Mouse (Mus musculus) neural tube, embryonic 14.5 days (tissue): ENCODE results near the gene Vasp. TPM values are rescaled to one million over a fixed set of nuclear protein-coding genes. Genes with fewer than 3 reads are reported as not detected.
"Not testable (repeated sequence)": the region's sequence is repeated elsewhere in the genome, so short reads cannot be mapped to it uniquely, and the experiment has no call there.

Experiments
- ATAC-seq: fragments of 200-750 bp; cut with Nextera tagmentation; 2 replicates; pipeline ENCODE4 v1.8.0; 2017; ENCODE audit warnings: low read depth, mild to moderate bottlenecking, moderate TSS enrichment, moderate library complexity
- H3K27ac ChIP-seq: fragments of 300-500 bp; sonication (generic); 2 replicates; pipeline ENCODE4 v1.5.1; 2014; ENCODE audit warnings: low read depth, mild to moderate bottlenecking, control low read depth, low read length, moderate library complexity, mixed read lengths
- H3K27me3 ChIP-seq: fragments of 300-500 bp; sonication (generic); 2 replicates; pipeline ENCODE4 v1.6.1; 2014; ENCODE audit warnings: low read length; ENCODE audit not compliant: control insufficient read depth, insufficient read depth
- H3K36me3 ChIP-seq: fragments of 300-500 bp; sonication (generic); 2 replicates; pipeline ENCODE4 v1.6.1; 2014; ENCODE audit warnings: low read length, mixed read lengths; ENCODE audit not compliant: control insufficient read depth, insufficient read depth
- H3K4me1 ChIP-seq: fragments of 300-500 bp; sonication (generic); 2 replicates; pipeline ENCODE4 v1.6.1; 2014; ENCODE audit warnings: low read length; ENCODE audit not compliant: control insufficient read depth, insufficient read depth
- H3K4me2 ChIP-seq: fragments of 300-500 bp; sonication (generic); 2 replicates; pipeline ENCODE4 v1.6.1; 2014; ENCODE audit warnings: mild to moderate bottlenecking, low read depth, low read length, control low read depth
- H3K4me3 ChIP-seq: fragments of 300-500 bp; sonication (generic); 2 replicates; pipeline ENCODE4 v1.5.1; 2014; ENCODE audit warnings: low read depth, low read length, control low read depth, mixed read lengths
- H3K9ac ChIP-seq: fragments of 300-500 bp; sonication (generic); replicated peaks from 2 replicates; pipeline ENCODE4 v1.6.1; 2014; ENCODE audit warnings: low read depth, mild to moderate bottlenecking, control low read depth, low read length, mixed read lengths
- H3K9me3 ChIP-seq: fragments of 300-500 bp; sonication (generic); 2 replicates; pipeline ENCODE4 v1.6.1; 2016; ENCODE audit warnings: low read length; ENCODE audit not compliant: control insufficient read depth
- WGBS: fragments of 180-500 bp; shearing (Covaris S2); extraction: QIAGEN DNeasy Blood & Tissue Kit; methylation state at CpG from one replicate; pipeline ENCODE4 v1.1.7; 2014; 5-methylcytosine and 5-hydroxymethylcytosine counted together
- polyA plus RNA-seq: library from polyadenylated mRNA; unstranded; fragments of >200 nt; fragmentation: Nextera tagmentation; extraction: Ambion mirVana; gene quantifications from 2 replicates; pipeline ENCODE4 v1.2.1, GENCODE M21; 2014

Gene Vasp
- polyA plus RNA-seq, 1 experiment from 2014 or later: 17.4 TPM

- not testable (repeated sequence) for H3K9me3 ChIP-seq, H3K4me1 ChIP-seq, H3K9ac ChIP-seq, H3K27ac ChIP-seq, H3K36me3 ChIP-seq
- peak overlapping the region; percentile 68 for H3K4me3 ChIP-seq
- 33% methylated on average over 6 of the region's 6 CpGs for WGBS
- ATAC-seq: peak; percentile 1; the same call in 1 of the 2 replicates
- H3K4me2 ChIP-seq: peak overlapping the region; percentile 62; the same call in 1 of the 2 replicates
- peaks cover 32% of the 10 kb centered on the region for H3K27me3 ChIP-seq
Observed at GRCm38 (mm10) chr7:19281680-19282304, 10.2 kb upstream of the Vasp start.

- WGBS: under 1% methylated on average over 45 of the region's 46 CpGs
- Histone ChIP-seq H3K27me3 (peaks cover 32% of the 10 kb centered on the region), H3K4me2 (peak within 1 kb of the TSS; percentile 35), H3K36me3 (no peaks in the 10 kb centered on the region), H3K9me3 (no peaks in the 10 kb centered on the region), H3K4me1 (peaks cover 9% of the 10 kb centered on the region; the same call in 1 of the 2 replicates), H3K27ac (no peak within 1 kb of the TSS), H3K9ac (no peak within 1 kb of the TSS), H3K4me3 (peak within 1 kb of the TSS; percentile 23)
- no peak for ATAC-seq
Observed at GRCm38 (mm10) chr7:19279581-19280114, 8.0 kb upstream of the Vasp start, which contains the start of gene Ppm1n. Ppm1n (minus strand) TSS chr7:19280064.

DNA sequence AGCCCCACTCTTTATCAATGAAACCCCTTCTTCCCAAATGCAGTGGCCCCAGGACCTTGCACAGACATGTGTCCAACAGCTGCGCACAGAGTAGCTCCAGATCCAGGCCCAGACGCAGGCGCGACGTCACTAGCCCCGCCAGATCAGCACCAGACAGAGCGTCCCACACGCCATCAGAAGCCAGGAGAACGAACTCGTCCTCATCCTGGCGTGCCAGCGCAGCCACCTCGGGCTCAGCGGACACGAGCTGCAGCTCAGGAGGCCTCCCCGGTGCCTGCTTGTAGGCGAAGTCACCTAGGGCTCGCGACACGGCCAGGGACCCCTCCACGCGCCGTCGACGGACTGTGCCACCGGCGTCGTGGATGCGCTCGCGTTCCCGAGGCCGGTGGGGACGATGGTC lies 7.4 kb upstream of the Vasp start:
- ATAC-seq: no peak
- whole genome bisulfite sequencing: 5% methylated on average over 31 of the region's 34 CpGs
- Histone ChIP-seq H3K36me3 (no peaks in the 10 kb centered on the region), H3K4me2 (peak overlapping the region; percentile 35), H3K27me3 (peaks cover 32% of the 10 kb centered on the region), H3K4me1 (peaks cover 6% of the 10 kb centered on the region; the same call in 1 of the 2 replicates), H3K9ac (no peak overlapping the region), H3K4me3 (peak overlapping the region; percentile 23), H3K27ac (no peak overlapping the region), H3K9me3 (no peaks in the 10 kb centered on the region)

DNA sequence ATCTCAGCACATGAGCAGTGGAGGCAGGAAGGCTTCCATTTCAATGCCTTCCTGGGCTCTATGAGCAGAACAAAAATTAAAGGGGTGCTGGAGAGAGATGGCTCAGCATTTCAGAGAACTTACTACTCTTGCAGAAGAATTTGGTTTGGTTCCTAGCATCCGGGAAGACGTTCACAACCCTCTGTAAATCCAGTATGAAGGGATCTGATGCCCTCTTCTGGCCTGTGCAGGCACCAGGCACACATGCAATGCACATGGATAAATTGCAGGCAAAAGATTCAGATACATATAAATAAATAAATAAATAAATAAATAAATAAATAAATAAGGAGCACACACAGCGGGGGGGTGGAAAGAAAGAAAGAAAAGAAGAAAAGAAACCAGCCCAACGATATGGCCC lies 4.6 kb upstream of the Vasp start:
- Histone ChIP-seq H3K36me3 (no peaks in the 10 kb centered on the region), H3K4me2 (no peak overlapping the region), H3K9me3 (no peaks in the 10 kb centered on the region), H3K9ac (no peak overlapping the region), H3K27ac (no peak overlapping the region), H3K27me3 (peaks cover 32% of the 10 kb centered on the region), H3K4me1 (0 out of 2 replicates have a peak, but pooled peaks cover 2% of the 10 kb centered on the region), H3K4me3 (no peak overlapping the region)
- no peak for ATAC-seq
- WGBS: 49% methylated on average over 4 of the region's 4 CpGs

- Histone ChIP-seq H3K27ac (peak overlapping the region; percentile 78), H3K36me3 (no peaks in the 10 kb centered on the region), H3K27me3 (no peaks in the 10 kb centered on the region), H3K4me2 (peak overlapping the region; percentile 94), H3K9ac (peak overlapping the region; percentile 83), H3K4me1 (peaks cover 19% of the 10 kb centered on the region), H3K9me3 (no peaks in the 10 kb centered on the region), H3K4me3 (peak overlapping the region; percentile 89)
- peak; percentile 68 for ATAC-seq
- WGBS: under 1% methylated on average over 36 of the region's 36 CpGs
Observed at GRCm38 (mm10) chr7:19272173-19272764, 652 bp upstream of the Vasp start.

- Histone ChIP-seq H3K27me3 (no peaks in the 10 kb centered on the region), H3K4me1 (peaks cover 19% of the 10 kb centered on the region), H3K9ac (peak overlapping the region; percentile 83), H3K27ac (peak overlapping the region; percentile 39), H3K4me2 (peak overlapping the region; percentile 94), H3K36me3 (no peaks in the 10 kb centered on the region), H3K4me3 (peak overlapping the region; percentile 89), H3K9me3 (no peaks in the 10 kb centered on the region)
- 3% methylated on average over 17 of the region's 21 CpGs for WGBS
- ATAC-seq: no peak
Observed at GRCm38 (mm10) chr7:19270509-19271237, 944 bp downstream of the Vasp start.

- Histone ChIP-seq H3K4me2 (peak overlapping the region; percentile 94), H3K36me3 (no peaks in the 10 kb centered on the region), H3K9me3 (no peaks in the 10 kb centered on the region), H3K4me3 (peak overlapping the region; percentile 89), H3K27me3 (no peaks in the 10 kb centered on the region), H3K27ac (peak overlapping the region; percentile 34; the same call in 1 of the 2 replicates), H3K4me1 (peaks cover 19% of the 10 kb centered on the region), H3K9ac (peak overlapping the region; percentile 41)
- 3% methylated on average over 17 of the region's 19 CpGs for WGBS
- ATAC-seq: no peak
Observed at GRCm38 (mm10) chr7:19269721-19270441, 1.7 kb downstream of the Vasp start.

GRCm38 (mm10) chr7:19268993-19269681 lies 2.5 kb downstream of the Vasp start:
- Histone ChIP-seq H3K4me1 (peaks cover 19% of the 10 kb centered on the region), H3K27me3 (no peaks in the 10 kb centered on the region), H3K36me3 (peaks cover 5% of the 10 kb centered on the region; the same call in 1 of the 2 replicates), H3K4me2 (peak overlapping the region; percentile 94), H3K27ac (peak overlapping the region; percentile 34; the same call in 1 of the 2 replicates), H3K9ac (peak overlapping the region; percentile 41), H3K9me3 (no peaks in the 10 kb centered on the region), H3K4me3 (peak overlapping the region; percentile 89)
- 53% methylated on average over 10 of the region's 10 CpGs for WGBS
- ATAC-seq: no peak
